Mouse (Mus musculus): Measurements from ENCODE around the gene Nprl3. TPM values are rescaled to one million over a fixed set of nuclear protein-coding genes. Genes with fewer than 3 reads are reported as not detected.
"Not testable (repeated sequence)": the region's sequence is repeated elsewhere in the genome, so short reads cannot be mapped to it uniquely, and the experiment has no call there.

Nprl3 gene
- total and polyA plus RNA-seq, 3 experiments: 27.1 to 59.5 (median 27.2) TPM

GRCm38 (mm10) chr11:32286695-32287492 lies 19.4 kb upstream of the Nprl3 start, which contains the start of gene Hbq1b:
Hbq1b (plus strand) TSS chr11:32286965.
- not testable (repeated sequence) for H3K4me3 ChIP-seq; H3K27ac ChIP-seq; H3K27me3 ChIP-seq (ENCODE audit: control insufficient read depth, insufficient read depth, low read length); H3K36me3 ChIP-seq (ENCODE audit: control insufficient read depth, insufficient read depth, low read length); H3K9ac ChIP-seq (ENCODE audit: low read depth, low read length); H3K4me1 ChIP-seq (ENCODE audit: control insufficient read depth, insufficient read depth, low read length); H3K79me2 ChIP-seq (replicated peaks; ENCODE audit: control insufficient read depth, insufficient read depth, low read length)
- WGBS: 18% methylated on average over 31 of the region's 33 CpGs
- DNase-seq: peak; percentile 69 to 80
- peak; percentile 80 for TF ChIP-seq CTCF (IDR thresholded peaks at IDR 0.05)
- intact Hi-C loops (cut with DNase I): loop anchor here (1.0 to 5.0 kb wide), 2 partner anchors 50 to 105 kb away; no protein-coding TSS in a partner anchor

- H3K27ac ChIP-seq; H3K4me3 ChIP-seq; H3K79me2 ChIP-seq (replicated peaks; ENCODE audit: control insufficient read depth, insufficient read depth, low read length); H3K36me3 ChIP-seq (ENCODE audit: control insufficient read depth, insufficient read depth, low read length); H3K27me3 ChIP-seq (ENCODE audit: control insufficient read depth, insufficient read depth, low read length); H3K4me1 ChIP-seq (ENCODE audit: control insufficient read depth, insufficient read depth, low read length); H3K9ac ChIP-seq (ENCODE audit: low read depth, low read length); DNase-seq: not testable (repeated sequence)
- peak; percentile 35 for TF ChIP-seq CTCF (IDR thresholded peaks at IDR 0.05)
- intact Hi-C loops (cut with DNase I): loop anchor here (1.0 to 5.0 kb wide), 2 partner anchors 49 to 104 kb away; no protein-coding TSS in a partner anchor
Observed at GRCm38 (mm10) chr11:32285887-32286286, 18.4 kb upstream of the Nprl3 start.

- Histone ChIP-seq H3K9ac (ENCODE audit: low read depth, low read length) (no peak overlapping the region), H3K27ac (no peak overlapping the region), H3K36me3 (ENCODE audit: control insufficient read depth, insufficient read depth, low read length) (no peaks in the 10 kb centered on the region), H3K4me1 (ENCODE audit: control insufficient read depth, insufficient read depth, low read length) (no peaks in the 10 kb centered on the region), H3K79me2 (replicated peaks; ENCODE audit: control insufficient read depth, insufficient read depth, low read length) (no peaks in the 10 kb centered on the region), H3K4me3 (no peak overlapping the region), H3K27me3 (ENCODE audit: control insufficient read depth, insufficient read depth, low read length) (peaks cover 2% of the 10 kb centered on the region; the same call in 1 of the 2 replicates)
- intact Hi-C loops (cut with DNase I): loop anchor here (5.0 kb wide), 1 partner anchor 48 kb away; no protein-coding TSS in a partner anchor
- WGBS: 74% methylated on average over 7 of the region's 7 CpGs
- no peak for DNase-seq
- TF ChIP-seq EP300 (IDR thresholded peaks at IDR 0.05; ENCODE audit: insufficient read depth, low read depth, low read length) (no peak), POLR2A (IDR thresholded peaks at IDR 0.05; ENCODE audit: insufficient read depth, low read depth, low read length) (no peak), CTCF (IDR thresholded peaks at IDR 0.05) (no peak)
Observed at GRCm38 (mm10) chr11:32285031-32285775, 17.7 kb upstream of the Nprl3 start.

DNA sequence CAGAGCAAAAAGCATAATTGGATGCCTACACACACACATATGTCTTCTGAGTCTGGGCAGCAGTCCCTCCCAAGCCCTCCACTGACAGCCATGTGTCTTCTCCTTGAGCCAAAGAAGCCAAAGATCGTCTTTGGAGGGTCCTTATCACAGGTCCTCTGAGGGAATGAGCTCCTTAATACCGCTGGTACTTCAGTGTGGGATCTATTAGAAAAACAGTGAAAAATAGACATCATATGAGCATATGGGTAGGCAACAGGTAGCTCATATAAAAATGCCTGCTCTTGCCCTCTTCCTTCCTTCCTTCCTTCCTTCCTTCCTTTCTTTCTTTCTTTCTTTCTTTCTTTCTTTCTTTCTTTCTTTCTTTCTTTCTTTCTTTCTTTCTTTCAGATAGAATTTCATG lies 17.1 kb upstream of the Nprl3 start:
- intact Hi-C loops (cut with DNase I); H3K79me2 ChIP-seq (replicated peaks; ENCODE audit: control insufficient read depth, insufficient read depth, low read length); H3K9ac ChIP-seq (ENCODE audit: low read depth, low read length); H3K4me1 ChIP-seq (ENCODE audit: control insufficient read depth, insufficient read depth, low read length); H3K36me3 ChIP-seq (ENCODE audit: control insufficient read depth, insufficient read depth, low read length); H3K4me3 ChIP-seq; H3K27ac ChIP-seq; DNase-seq; H3K27me3 ChIP-seq (ENCODE audit: control insufficient read depth, insufficient read depth, low read length): not testable (repeated sequence)
- 29% methylated on average over 2 of the region's 2 CpGs for WGBS

- 88% methylated on average over 1 of the region's 5 CpGs for WGBS
- H3K4me3 ChIP-seq; H3K79me2 ChIP-seq (replicated peaks; ENCODE audit: control insufficient read depth, insufficient read depth, low read length); DNase-seq; H3K36me3 ChIP-seq (ENCODE audit: control insufficient read depth, insufficient read depth, low read length); H3K27me3 ChIP-seq (ENCODE audit: control insufficient read depth, insufficient read depth, low read length); H3K4me1 ChIP-seq (ENCODE audit: control insufficient read depth, insufficient read depth, low read length); H3K27ac ChIP-seq; H3K9ac ChIP-seq (ENCODE audit: low read depth, low read length); intact Hi-C loops (cut with DNase I): not testable (repeated sequence)
Observed at GRCm38 (mm10) chr11:32283091-32283777, 15.7 kb upstream of the Nprl3 start, which contains the start of gene Hba-a1. Hba-a1 (plus strand) TSS chr11:32283511.
